Mouse (Mus musculus) megakaryocyte, embryonic 14.5 days (primary cell): ENCODE data around the gene Arfgap2.

Experiments used
- FLI1 ChIP-seq: IDR thresholded peaks from 2 replicates; pipeline ENCODE4 v1.6.1; 2012; ENCODE audit warnings: low read length, inconsistent platforms, mixed read lengths
- GATA1 ChIP-seq: IDR thresholded peaks from 3 replicates; pipeline ENCODE4 v1.6.1; 2012; ENCODE audit warnings: mixed read lengths, low read length, inconsistent platforms, borderline replicate concordance

- TF ChIP-seq GATA1 (no peak), FLI1 (no peak)
Measured at GRCm38 (mm10) chr2:91306589-91306988, 41.8 kb downstream of the Arfgap2 start.
